Mouse (Mus musculus): ENCODE measurements around the gene Clcf1. TPM values are rescaled to one million over a fixed set of nuclear protein-coding genes. Genes with fewer than 3 reads are reported as not detected.
"Not testable (repeated sequence)": the region's sequence is repeated elsewhere in the genome, so short reads cannot be mapped to it uniquely, and the experiment has no call there.

The Clcf1 gene
- polyA plus RNA-seq, 1 experiment from 2014 or later, result 0.70 TPM

DNA sequence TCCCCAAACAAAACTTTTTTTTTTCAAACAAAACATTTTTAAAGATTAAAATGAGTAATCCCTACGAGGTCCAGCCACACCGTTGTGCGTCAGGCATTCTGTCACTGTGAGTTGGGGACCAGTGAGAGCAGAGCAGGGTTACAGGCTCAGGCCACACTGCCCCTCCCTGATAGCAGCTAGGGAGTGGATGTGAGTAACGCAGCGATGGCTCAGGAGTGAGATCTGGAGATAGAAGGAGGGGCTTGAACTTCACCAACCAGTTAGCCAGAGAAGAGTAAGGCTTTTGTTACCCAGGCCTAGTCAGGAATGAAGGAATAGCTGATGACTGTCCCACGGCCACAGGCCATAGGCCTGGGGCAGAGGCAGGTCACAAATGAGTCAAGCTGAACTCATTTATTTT, 30.7 kb downstream of the Clcf1 start:
- Histone ChIP-seq H3K27ac (no peak overlapping the region), H3K36me3 (no peaks in the 10 kb centered on the region), H3K27me3 (no peaks in the 10 kb centered on the region), H3K9me3 (no peaks in the 10 kb centered on the region), H3K4me1 (replicated peaks) (no peaks in the 10 kb centered on the region), H3K4me2 (replicated peaks) (no peak overlapping the region), H3K9ac (replicated peaks) (no peak overlapping the region), H3K4me3 (replicated peaks) (no peak overlapping the region)
- 88% methylated on average over 6 of the region's 6 CpGs for WGBS
- ATAC-seq, result no peak

DNA sequence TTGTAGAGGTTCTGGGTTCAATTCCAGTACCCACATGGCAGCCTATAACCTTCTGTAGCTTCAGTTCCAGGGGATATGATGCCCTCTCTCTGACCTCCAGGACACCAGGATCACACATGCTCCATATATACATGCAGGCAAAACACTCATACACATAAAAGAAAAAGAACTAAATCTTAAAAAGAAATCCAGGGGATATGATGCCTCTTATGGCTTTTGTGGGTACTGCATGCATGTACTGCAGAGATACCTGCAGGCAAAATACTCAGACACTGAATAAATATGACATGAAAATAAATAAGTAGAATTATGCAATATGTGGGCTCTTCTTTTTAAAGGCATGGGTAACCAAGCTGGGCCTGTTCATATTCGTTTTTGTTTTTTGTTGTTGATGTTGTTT, 33.0 kb downstream of the Clcf1 start:
- no peak for ATAC-seq
- Histone ChIP-seq H3K36me3 (no peaks in the 10 kb centered on the region), H3K27ac (no peak overlapping the region), H3K27me3 (no peaks in the 10 kb centered on the region), H3K9ac (replicated peaks) (no peak overlapping the region), H3K4me1 (replicated peaks) (no peaks in the 10 kb centered on the region), H3K4me2 (replicated peaks) (no peak overlapping the region), H3K4me3 (replicated peaks) (no peak overlapping the region), H3K9me3 (no peaks in the 10 kb centered on the region)
- 82% methylated on average over 1 of the region's 1 CpGs for WGBS

DNA sequence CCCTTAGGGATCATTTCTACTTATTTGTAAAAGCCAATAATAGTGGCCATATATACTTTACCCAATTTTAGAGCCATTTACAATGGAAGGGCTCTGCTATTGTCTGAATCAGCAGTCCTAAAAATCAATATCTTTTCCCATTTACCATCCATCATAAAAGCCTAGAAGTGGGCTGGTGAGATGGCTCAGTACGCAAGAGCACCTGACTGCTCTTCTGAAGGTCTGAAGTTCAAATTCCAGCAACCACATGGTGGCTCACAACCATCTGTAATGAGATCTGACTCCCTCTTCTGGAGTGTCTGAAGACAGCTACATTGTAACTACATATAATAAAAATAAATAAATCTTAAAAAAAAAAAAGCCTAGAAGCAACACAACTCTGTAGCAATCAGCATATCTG, 34.6 kb downstream of the Clcf1 start:
- not testable (repeated sequence) for H3K4me3 ChIP-seq (replicated peaks); H3K4me1 ChIP-seq (replicated peaks); H3K9ac ChIP-seq (replicated peaks); H3K4me2 ChIP-seq (replicated peaks); H3K27me3 ChIP-seq; H3K36me3 ChIP-seq; H3K27ac ChIP-seq; ATAC-seq; H3K9me3 ChIP-seq
- 72% methylated on average over 1 of the region's 1 CpGs for WGBS

DNA sequence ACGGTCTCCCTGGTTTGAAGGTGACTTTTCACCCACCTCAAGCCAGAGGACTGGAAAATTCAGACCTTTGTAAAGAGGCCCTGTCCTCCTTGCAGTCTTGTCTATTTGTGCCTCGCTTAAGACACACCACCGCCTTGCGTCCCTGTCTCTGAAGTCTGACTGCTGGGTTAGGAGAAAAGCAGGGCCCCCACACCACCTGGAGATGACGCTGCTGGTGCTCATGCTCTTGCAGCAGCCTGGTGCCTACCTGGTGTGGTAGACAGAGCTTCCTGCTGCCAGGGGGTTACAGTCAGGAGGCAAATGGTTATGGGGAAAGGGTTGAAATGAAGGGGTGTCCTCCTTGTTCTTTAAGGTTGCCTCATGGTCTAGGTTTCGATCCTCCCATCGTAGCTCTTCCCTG, 40.2 kb downstream of the Clcf1 start:
- H3K27ac ChIP-seq, result no peak overlapping the region
- H3K4me2 ChIP-seq (replicated peaks), result no peak overlapping the region
- H3K4me1 ChIP-seq (replicated peaks), result peaks cover 11% of the 10 kb centered on the region
- no peak overlapping the region for H3K4me3 ChIP-seq (replicated peaks)
- H3K36me3 ChIP-seq, result no peaks in the 10 kb centered on the region
- WGBS, result 86% methylated on average over 7 of the region's 7 CpGs
- H3K9me3 ChIP-seq, result no peaks in the 10 kb centered on the region
- no peak overlapping the region for H3K9ac ChIP-seq (replicated peaks)
- ATAC-seq, result no peak
- H3K27me3 ChIP-seq, result no peaks in the 10 kb centered on the region

DNA sequence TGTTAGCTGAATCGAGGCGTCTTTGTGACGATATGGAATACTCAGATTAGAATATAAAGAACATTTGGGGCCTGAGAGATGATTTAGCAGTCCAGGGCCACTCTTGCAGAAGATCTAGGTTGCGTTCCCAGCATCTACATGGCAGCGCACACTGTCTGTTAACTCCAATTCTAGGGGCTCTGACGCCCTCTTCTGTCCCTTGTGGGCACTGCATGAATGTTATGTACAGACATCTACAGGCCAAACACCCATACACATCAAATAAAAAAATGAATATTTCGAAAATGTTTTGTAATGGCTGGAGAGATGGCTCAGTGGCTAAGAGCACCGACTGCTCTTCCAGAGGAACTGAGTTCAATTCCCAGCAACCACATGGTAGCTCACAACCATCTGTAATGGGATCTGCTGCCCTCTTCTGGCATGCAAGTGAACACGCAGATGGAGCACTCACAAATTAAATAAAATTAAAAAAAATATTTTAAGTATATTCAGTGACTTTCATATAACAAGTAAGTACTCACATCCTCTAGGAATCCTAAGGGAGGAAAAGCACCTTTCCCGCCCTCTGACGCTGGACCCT, 41.6 kb downstream of the Clcf1 start:
- Histone ChIP-seq H3K27me3 (no peaks in the 10 kb centered on the region), H3K9me3 (no peaks in the 10 kb centered on the region), H3K27ac (no peak overlapping the region), H3K4me3 (replicated peaks) (no peak overlapping the region), H3K9ac (replicated peaks) (no peak overlapping the region), H3K4me2 (replicated peaks) (no peak overlapping the region), H3K4me1 (replicated peaks) (peaks cover 11% of the 10 kb centered on the region), H3K36me3 (no peaks in the 10 kb centered on the region)
- WGBS, result 74% methylated on average over 11 of the region's 11 CpGs
- ATAC-seq, result no peak

DNA sequence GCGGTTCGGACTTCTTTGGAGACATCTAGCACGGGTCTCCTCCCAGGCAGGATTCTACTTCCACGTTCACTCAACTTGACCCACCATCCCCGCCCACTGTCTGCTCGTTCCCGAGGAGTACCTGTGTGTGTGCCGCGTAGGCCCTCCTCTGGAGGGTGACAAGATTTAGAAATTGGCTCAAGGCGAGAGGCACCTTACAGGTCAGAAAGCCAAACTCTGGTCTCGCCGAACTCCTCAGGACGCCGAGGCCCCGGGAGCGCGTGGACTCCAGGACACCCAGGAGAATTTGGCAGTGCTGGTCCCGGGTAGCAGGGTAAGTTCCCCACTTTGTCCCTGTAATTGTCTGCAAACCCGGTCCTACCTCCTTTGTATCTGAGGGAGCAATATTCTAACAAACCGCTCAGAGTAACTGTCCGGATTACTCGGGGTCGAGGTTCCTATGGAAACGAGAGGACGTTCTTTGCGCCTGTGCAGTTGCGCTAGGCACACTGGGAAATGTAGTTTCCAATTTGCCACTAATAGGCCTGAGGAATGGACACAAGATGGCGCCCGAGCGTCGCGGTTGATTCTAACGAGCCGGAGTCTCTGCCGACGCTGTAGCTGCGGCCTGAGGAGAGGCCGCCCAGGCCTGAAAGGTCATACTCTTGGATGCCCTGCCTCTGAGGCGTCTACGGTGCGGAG, 43.3 kb downstream of the Clcf1 start:
- peaks cover 11% of the 10 kb centered on the region for H3K4me1 ChIP-seq (replicated peaks)
- peak overlapping the region; percentile 63 for H3K9ac ChIP-seq (replicated peaks)
- no peaks in the 10 kb centered on the region for H3K36me3 ChIP-seq
- under 1% methylated on average over 41 of the region's 41 CpGs for WGBS
- no peaks in the 10 kb centered on the region for H3K9me3 ChIP-seq
- H3K4me3 ChIP-seq (replicated peaks), result peak overlapping the region; percentile 55
- H3K27ac ChIP-seq, result no peak overlapping the region
- ATAC-seq, result peak; percentile 93
- H3K4me2 ChIP-seq (replicated peaks), result peak overlapping the region; percentile 70
- no peaks in the 10 kb centered on the region for H3K27me3 ChIP-seq

DNA sequence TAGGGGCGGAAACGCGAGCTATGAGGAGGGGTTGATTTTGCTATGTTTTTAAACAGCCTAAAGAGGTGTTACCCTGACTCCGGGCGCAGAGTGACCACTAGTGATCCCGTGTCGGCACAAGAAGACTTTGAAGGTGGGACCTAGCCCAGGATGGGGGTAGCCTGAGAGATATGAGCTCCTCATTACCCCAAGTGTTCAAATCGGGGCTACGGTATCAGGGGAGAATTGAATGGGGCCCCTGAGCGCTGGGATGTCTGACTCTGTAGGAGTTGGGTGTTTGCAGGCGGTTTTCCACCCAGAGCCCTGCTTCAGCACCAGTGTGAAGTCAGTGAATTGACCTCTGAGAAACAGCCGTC, 43.8 kb downstream of the Clcf1 start:
- WGBS, result 20% methylated on average over 12 of the region's 12 CpGs
- no peak for ATAC-seq
- Histone ChIP-seq H3K9me3 (no peaks in the 10 kb centered on the region), H3K36me3 (no peaks in the 10 kb centered on the region), H3K27ac (no peak overlapping the region), H3K27me3 (no peaks in the 10 kb centered on the region), H3K9ac (replicated peaks) (peak overlapping the region; percentile 59), H3K4me1 (replicated peaks) (peaks cover 11% of the 10 kb centered on the region), H3K4me3 (replicated peaks) (peak overlapping the region; percentile 55), H3K4me2 (replicated peaks) (peak overlapping the region; percentile 70)

DNA sequence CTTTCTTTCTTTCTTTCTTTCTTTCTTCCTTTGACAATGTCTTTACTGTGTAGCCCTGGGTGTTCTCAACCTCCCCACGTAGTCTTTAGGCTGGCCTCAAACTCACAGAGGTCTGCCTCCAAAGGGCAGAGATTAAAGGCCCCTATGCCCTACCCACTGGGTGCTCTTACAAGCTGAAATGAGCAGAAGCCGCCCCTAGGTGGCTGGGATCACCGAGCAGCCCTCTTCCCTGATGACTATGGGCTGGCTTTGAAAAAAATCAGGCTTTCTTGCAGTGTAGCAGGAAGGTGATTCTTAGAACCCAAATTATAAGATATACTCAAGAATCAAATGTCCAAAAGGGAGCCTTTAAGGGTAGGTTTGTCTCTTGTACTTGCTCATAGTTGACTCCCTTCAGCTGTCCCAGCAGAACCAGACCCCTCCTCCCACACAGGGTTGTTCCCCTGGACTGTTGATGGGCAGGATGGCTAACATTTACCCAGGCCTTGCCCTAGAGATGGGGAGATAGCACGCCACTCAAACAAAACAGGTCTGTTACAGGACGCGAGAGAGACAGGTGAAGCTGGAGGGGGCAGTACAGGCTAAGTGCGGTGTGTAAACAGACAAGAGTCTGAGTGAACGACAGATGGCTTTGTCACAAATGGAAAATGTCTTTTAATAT, 47.1 kb downstream of the Clcf1 start:
- Histone ChIP-seq H3K4me1 (replicated peaks) (peaks cover 11% of the 10 kb centered on the region), H3K9ac (replicated peaks) (0 out of 2 replicates have a peak overlapping the region, but pooled peaks have one; percentile 0), H3K27me3 (no peaks in the 10 kb centered on the region), H3K9me3 (no peaks in the 10 kb centered on the region), H3K27ac (no peak overlapping the region), H3K4me3 (replicated peaks) (no peak overlapping the region), H3K4me2 (replicated peaks) (no peak overlapping the region), H3K36me3 (no peaks in the 10 kb centered on the region)
- no peak for ATAC-seq
- WGBS, result 56% methylated on average over 8 of the region's 8 CpGs

DNA sequence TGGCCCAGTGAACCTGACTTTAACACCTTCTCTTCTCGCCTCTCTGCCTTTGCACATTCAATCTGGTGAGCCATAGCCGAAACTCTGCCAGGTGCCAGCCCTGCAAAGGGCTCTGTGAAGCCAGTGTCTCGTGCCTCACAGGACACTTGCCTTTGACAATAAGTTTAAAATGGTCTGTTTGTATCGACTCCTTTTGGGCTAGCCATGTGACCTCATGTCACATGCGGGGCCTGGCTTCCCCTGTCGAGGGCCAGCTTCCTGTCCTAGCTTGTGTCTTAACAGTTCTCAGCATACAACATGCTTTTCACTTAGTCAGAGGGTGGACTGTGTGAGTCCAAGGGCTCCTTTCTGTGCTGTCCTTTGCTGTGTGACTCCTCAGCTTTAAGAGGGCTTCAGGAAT, 48.7 kb downstream of the Clcf1 start:
- H3K4me2 ChIP-seq (replicated peaks), result no peak overlapping the region
- no peak overlapping the region for H3K9ac ChIP-seq (replicated peaks)
- H3K27me3 ChIP-seq, result peaks cover 1% of the 10 kb centered on the region
- no peak overlapping the region for H3K4me3 ChIP-seq (replicated peaks)
- 84% methylated on average over 6 of the region's 6 CpGs for WGBS
- no peak for ATAC-seq
- no peaks in the 10 kb centered on the region for H3K36me3 ChIP-seq
- no peak overlapping the region for H3K27ac ChIP-seq
- peaks cover 3% of the 10 kb centered on the region for H3K4me1 ChIP-seq (replicated peaks)
- H3K9me3 ChIP-seq, result no peaks in the 10 kb centered on the region

DNA sequence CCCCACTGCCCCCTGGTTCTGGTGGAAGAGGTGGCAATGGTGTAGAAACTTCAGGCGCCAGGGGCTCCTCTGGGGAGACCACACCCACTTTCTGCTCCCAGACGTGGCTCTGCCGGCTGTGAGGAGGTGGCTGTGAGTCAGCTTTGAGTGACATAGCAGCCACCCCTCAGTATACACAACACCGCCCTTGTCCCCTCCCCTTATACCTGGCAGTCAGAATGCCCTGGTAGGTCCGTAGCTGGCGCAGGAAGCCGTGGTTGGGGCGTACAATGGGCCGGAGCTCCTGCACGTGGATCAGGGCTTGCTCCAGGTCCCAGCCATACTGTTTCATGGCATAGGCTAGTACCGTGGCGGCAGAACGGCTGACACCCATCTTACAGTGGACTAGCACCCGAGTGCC, 49.7 kb downstream of the Clcf1 start:
- Histone ChIP-seq H3K4me2 (replicated peaks) (no peak overlapping the region), H3K27me3 (peaks cover 11% of the 10 kb centered on the region), H3K9me3 (no peaks in the 10 kb centered on the region), H3K4me1 (replicated peaks) (peaks cover 1% of the 10 kb centered on the region; the same call in 1 of the 2 replicates), H3K9ac (replicated peaks) (no peak overlapping the region), H3K27ac (no peak overlapping the region), H3K36me3 (no peaks in the 10 kb centered on the region), H3K4me3 (replicated peaks) (no peak overlapping the region)
- ATAC-seq, result no peak
- WGBS, result 73% methylated on average over 14 of the region's 14 CpGs

DNA sequence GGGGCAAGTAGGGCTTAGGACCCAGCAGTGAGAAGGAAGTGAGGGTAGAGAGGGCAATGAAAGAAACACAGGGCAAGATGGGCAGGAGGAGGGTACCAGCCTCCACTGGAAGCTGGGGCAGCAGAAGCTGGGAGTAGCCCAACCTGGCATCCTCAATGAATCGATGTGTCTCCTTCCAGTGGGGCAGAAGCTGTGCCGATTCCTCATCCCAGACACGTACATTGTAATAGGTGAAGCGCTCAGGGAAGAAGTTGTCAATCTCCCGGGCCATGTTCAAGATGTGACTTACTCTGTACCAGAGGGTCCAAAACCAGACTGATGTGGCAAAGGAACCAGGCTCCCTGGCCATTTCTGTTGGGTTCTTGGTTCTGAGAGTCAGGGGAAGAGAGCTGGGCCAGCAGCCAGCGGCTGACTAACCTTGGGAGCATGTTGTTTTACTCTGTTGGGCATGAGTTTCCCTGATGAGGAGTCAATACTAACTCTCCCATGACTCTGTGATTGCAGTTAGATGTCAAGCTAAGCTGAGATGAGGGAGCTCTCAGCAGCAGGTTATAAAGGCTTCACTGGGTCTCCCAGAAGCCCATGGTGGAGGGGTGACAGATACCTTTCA, 50.2 kb downstream of the Clcf1 start:
- H3K9ac ChIP-seq (replicated peaks), result no peak overlapping the region
- H3K36me3 ChIP-seq, result no peaks in the 10 kb centered on the region
- peaks cover 7% of the 10 kb centered on the region for H3K4me1 ChIP-seq (replicated peaks)
- no peak overlapping the region for H3K4me3 ChIP-seq (replicated peaks)
- peaks cover 16% of the 10 kb centered on the region for H3K27me3 ChIP-seq
- ATAC-seq, result no peak
- no peak overlapping the region for H3K4me2 ChIP-seq (replicated peaks)
- 97% methylated on average over 6 of the region's 6 CpGs for WGBS
- H3K27ac ChIP-seq, result no peak overlapping the region
- no peaks in the 10 kb centered on the region for H3K9me3 ChIP-seq

DNA sequence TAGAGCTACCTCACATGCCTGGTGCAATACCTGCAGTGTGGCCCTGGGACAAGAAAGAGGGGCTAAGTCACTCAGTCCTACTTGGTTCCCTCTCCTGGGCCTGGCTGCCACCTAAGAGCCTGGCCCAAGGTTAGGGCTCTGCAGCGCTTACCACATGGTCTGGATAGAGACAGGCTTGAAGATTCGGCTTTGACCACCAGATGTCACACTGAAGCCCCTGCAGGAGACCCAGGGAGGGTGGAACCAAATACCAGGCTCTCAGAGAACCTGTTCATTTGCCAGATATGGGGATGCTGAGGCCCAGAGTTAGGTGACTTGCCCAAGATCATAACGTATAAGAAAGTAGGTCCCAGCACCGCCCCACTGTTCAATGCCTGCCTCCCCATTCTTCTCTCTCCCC, 51.9 kb downstream of the Clcf1 start:
- 62% methylated on average over 4 of the region's 4 CpGs for WGBS
- Histone ChIP-seq H3K4me3 (replicated peaks) (no peak overlapping the region), H3K4me1 (replicated peaks) (peaks cover 7% of the 10 kb centered on the region), H3K27ac (no peak overlapping the region), H3K9me3 (no peaks in the 10 kb centered on the region), H3K36me3 (peaks cover 11% of the 10 kb centered on the region), H3K4me2 (replicated peaks) (no peak overlapping the region), H3K27me3 (peaks cover 31% of the 10 kb centered on the region), H3K9ac (replicated peaks) (no peak overlapping the region)
- ATAC-seq, result no peak
